Comparison of ENCODE assay signal across 9 mouse cellular contexts in the genomic region with DNA sequence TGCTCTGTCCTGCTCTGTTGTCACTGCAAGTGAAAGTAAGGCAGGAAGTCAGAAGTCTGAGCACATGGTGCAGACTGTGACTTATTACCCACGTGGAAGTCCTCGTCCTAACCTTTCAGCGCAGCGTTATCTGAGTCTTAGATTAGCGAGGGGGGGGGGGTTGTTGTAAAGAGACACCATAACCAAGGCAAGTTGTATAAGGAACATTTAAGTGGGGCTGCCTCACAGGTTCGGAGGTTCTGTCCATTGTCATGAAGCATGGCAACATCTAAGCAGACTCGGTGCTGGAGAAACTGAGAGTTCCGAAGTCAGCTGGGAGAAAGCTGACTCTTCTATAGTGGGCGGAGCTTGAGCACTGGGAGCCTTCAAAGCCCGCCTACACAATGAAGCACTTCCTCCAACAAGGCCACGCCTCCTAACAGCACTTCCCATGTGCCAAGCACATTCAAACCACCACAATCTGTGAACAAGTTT. TPM values are rescaled to one million over a fixed set of nuclear protein-coding genes. Genes with fewer than 3 reads are reported as not detected.
A peak's percentile ranks its signal among the peaks of the same experiment; 100 is the strongest.
DNase-seq lines count a peak whose midpoint lies in the region; ATAC-seq and TF ChIP-seq lines count a peak whose summit lies in the region.
"Had no signal": no experiment of that assay in that cellular context is flagged by ENCODE, and none has a peak within 500 bp of the region (broad histone marks: within the 10 kb centered on the region; RNA-seq: fewer than 3 reads in every experiment).

No protein-coding gene starts in this region.

- no peak overlapping the region for H3K9ac ChIP-seq in hindbrain, embryonic 15.5 days
- H3K9ac ChIP-seq in hindbrain, postnatal 0 days (replicated peaks; ENCODE audit: low read length), result no peak overlapping the region

- H3K27me3 ChIP-seq in hindbrain, embryonic 15.5 days, result no peaks in the 10 kb centered on the region
- H3K27me3 ChIP-seq in hindbrain, postnatal 0 days (ENCODE audit: insufficient read depth, low read length), result no peaks in the 10 kb centered on the region
- no peaks in the 10 kb centered on the region for H3K27me3 ChIP-seq in G1E (ENCODE audit: insufficient read depth, low read length)
- H3K27me3 ChIP-seq in thymus, adult 2 months (ENCODE audit: control insufficient read depth, insufficient read depth, low read length), result no peaks in the 10 kb centered on the region

- H3K9me3 ChIP-seq in hindbrain, embryonic 15.5 days, result no peaks in the 10 kb centered on the region
- H3K9me3 ChIP-seq in hindbrain, postnatal 0 days (ENCODE audit: low read length), result no peaks in the 10 kb centered on the region
- H3K9me3 ChIP-seq in G1E (replicated peaks), result no peaks in the 10 kb centered on the region

- no peak for DNase-seq in hindbrain, postnatal 0 days (ENCODE audit: low spot score)
- no peak for DNase-seq in G1E (ENCODE audit: low spot score)
- DNase-seq in layer of hippocampus, adult 8-10 months (ENCODE audit: low spot score in 2 of 2), result no peak
- no peak for DNase-seq in thymus, adult 2 months
- DNase-seq in right cerebral cortex, postnatal 25 days, result no peak
- DNase-seq: cerebellum, postnatal 36 days had no signal

- no peak for TF ChIP-seq POLR2A in thymus, adult 2 months (IDR thresholded peaks at IDR 0.05; ENCODE audit: control insufficient read depth, extremely low read depth, insufficient read depth, low read length, poor library complexity)

- no peak for TF ChIP-seq CTCF in hindbrain, postnatal 0 days (IDR thresholded peaks at IDR 0.05; ENCODE audit: low read depth)
- TF ChIP-seq CTCF in G1E (IDR thresholded peaks at IDR 0.05; ENCODE audit: low read depth, low read length), result no peak
- TF ChIP-seq CTCF in thymus, adult 2 months (IDR thresholded peaks at IDR 0.05; ENCODE audit: borderline replicate concordance, control insufficient read depth, extremely low read depth, insufficient read depth, low read length, poor library complexity), result no peak

- peak overlapping the region; percentile 17 for H3K4me2 ChIP-seq in hindbrain, embryonic 15.5 days
- H3K4me2 ChIP-seq in hindbrain, postnatal 0 days (ENCODE audit: low read depth, low read length), result no peak overlapping the region

- no peak for ATAC-seq in hindbrain, embryonic 15.5 days (ENCODE audit: low FRiP score, low read depth)
- no peak for ATAC-seq in hindbrain, postnatal 0 days
- peak; percentile 49 for ATAC-seq in G1E (ENCODE audit: extremely low read depth, insufficient number of reproducible peaks, low FRiP score, poor library complexity, severe bottlenecking)
- ATAC-seq in granulocyte monocyte progenitor cell, adult 5-6 weeks (replicated peaks; ENCODE audit: poor library complexity, severe bottlenecking), result peak; percentile 64
- peak; percentile 50 for ATAC-seq in megakaryocyte progenitor cell, adult 5-6 weeks (replicated peaks; ENCODE audit: poor library complexity)

- WGBS in hindbrain, embryonic 15.5 days, result 50% methylated on average over 11 of the region's 11 CpGs
- 51% methylated on average over 11 of the region's 11 CpGs for WGBS in hindbrain, postnatal 0 days
- WGBS in thymus, adult 2 months, result 75% methylated on average over 11 of the region's 11 CpGs

- H3K27ac ChIP-seq in hindbrain, embryonic 15.5 days (replicated peaks), result no peak overlapping the region
- no peak overlapping the region for H3K27ac ChIP-seq in hindbrain, postnatal 0 days
- no peak overlapping the region for H3K27ac ChIP-seq in thymus, adult 2 months (ENCODE audit: control insufficient read depth, insufficient read depth, low read length)

- H3K36me3 ChIP-seq in hindbrain, embryonic 15.5 days, result no peaks in the 10 kb centered on the region
- no peaks in the 10 kb centered on the region for H3K36me3 ChIP-seq in hindbrain, postnatal 0 days (ENCODE audit: insufficient read depth, low read length)
- H3K36me3 ChIP-seq in G1E (replicated peaks), result no peaks in the 10 kb centered on the region
- H3K36me3 ChIP-seq in thymus, adult 2 months (ENCODE audit: control insufficient read depth, insufficient read depth, low read length), result no peaks in the 10 kb centered on the region

- no peaks in the 10 kb centered on the region for H3K4me1 ChIP-seq in hindbrain, embryonic 15.5 days (replicated peaks)
- no peaks in the 10 kb centered on the region for H3K4me1 ChIP-seq in hindbrain, postnatal 0 days (ENCODE audit: insufficient read depth, low read length)
- H3K4me1 ChIP-seq in G1E (ENCODE audit: insufficient read depth, low read depth, low read length), result peaks cover 26% of the 10 kb centered on the region
- 0 out of 2 replicates have a peak, but pooled peaks cover 7% of the 10 kb centered on the region for H3K4me1 ChIP-seq in thymus, adult 2 months (replicated peaks; ENCODE audit: control insufficient read depth, insufficient read depth, low read length)

- H3K4me3 ChIP-seq in hindbrain, embryonic 15.5 days, result no peak overlapping the region
- H3K4me3 ChIP-seq in hindbrain, postnatal 0 days (ENCODE audit: low read length), result no peak overlapping the region
- H3K4me3 ChIP-seq in G1E (ENCODE audit: low read depth, low read length), result peak overlapping the region; percentile 49; the same call in 1 of the 2 replicates
- H3K4me3 ChIP-seq in thymus, adult 2 months (ENCODE audit: control insufficient read depth, insufficient read depth, low read length), result no peak overlapping the region

RNA-seq across cellular contexts. Expression of a gene that starts 8.9 kb away (rescaled TPM):
- polyA plus RNA-seq in hindbrain, embryonic 15.5 days (2015; fragmentation: Nextera tagmentation; extraction: Ambion mirVana), result 105 and 112 TPM in 2 replicates
- 158 and 199 TPM in 2 replicates for total RNA-seq in hindbrain, postnatal 0 days (2014; rRNA removed)
- 104 and 122 TPM in 2 replicates for polyA plus RNA-seq in hindbrain, postnatal 0 days (2015; fragmentation: Nextera tagmentation; extraction: Ambion mirVana)
- total RNA-seq in G1E (2014; fragmentation: Nextera tagmentation), result 35.8 and 39.3 TPM in 2 replicates
- 51.6 and 58.3 TPM in 2 replicates for total RNA-seq in G1E (2017)
- 6.0 and 12.2 TPM in 2 replicates for polyA plus RNA-seq in G1E (2012)
- total RNA-seq in granulocyte monocyte progenitor cell, adult 5-6 weeks (2014; fragmentation: Nextera tagmentation), result 84.9 and 94.5 TPM in 2 replicates
- total RNA-seq in granulocyte monocyte progenitor cell, adult 5-6 weeks (2017), result 81.2 and 93.9 TPM in 2 replicates
- 51.5 and 73.0 TPM in 2 replicates for total RNA-seq in megakaryocyte progenitor cell, adult 5-6 weeks (2015)
- 78.3 and 79.2 TPM in 2 replicates for total RNA-seq in megakaryocyte progenitor cell, adult 5-6 weeks (2017)
- 100 to 1,000 TPM; 162 to 175 (median 163) TPM for total RNA-seq in layer of hippocampus, adult 8-10 months (2022)
- 52.2 and 52.9 TPM in 2 replicates for polyA plus RNA-seq in thymus, adult 2 months (2012; rRNA removed)

RNA-seq across cellular contexts. Expression of a gene that starts 12.3 kb away (rescaled TPM):
- polyA plus RNA-seq in hindbrain, embryonic 15.5 days (2015; fragmentation: Nextera tagmentation; extraction: Ambion mirVana), result 52.9 and 55.4 TPM in 2 replicates
- total RNA-seq in hindbrain, postnatal 0 days (2014; rRNA removed), result 15.8 and 21.9 TPM in 2 replicates
- 44.4 and 45.0 TPM in 2 replicates for polyA plus RNA-seq in hindbrain, postnatal 0 days (2015; fragmentation: Nextera tagmentation; extraction: Ambion mirVana)
- total RNA-seq in G1E (2014; fragmentation: Nextera tagmentation), result 107 and 136 TPM in 2 replicates
- 260 and 297 TPM in 2 replicates for total RNA-seq in G1E (2017)
- polyA plus RNA-seq in G1E (2012), result 4.6 and 6.3 TPM in 2 replicates
- 118 and 134 TPM in 2 replicates for total RNA-seq in granulocyte monocyte progenitor cell, adult 5-6 weeks (2014; fragmentation: Nextera tagmentation)
- 194 and 208 TPM in 2 replicates for total RNA-seq in granulocyte monocyte progenitor cell, adult 5-6 weeks (2017)
- 178 and 189 TPM in 2 replicates for total RNA-seq in megakaryocyte progenitor cell, adult 5-6 weeks (2015)
- total RNA-seq in megakaryocyte progenitor cell, adult 5-6 weeks (2017), result 192 and 193 TPM in 2 replicates
- total RNA-seq in layer of hippocampus, adult 8-10 months (2022), result 10 to 100 TPM; 16.8 to 20.9 (median 18.7) TPM
- polyA plus RNA-seq in thymus, adult 2 months (2012; rRNA removed), result 12.3 and 12.9 TPM in 2 replicates

Comparison
In these comparisons a context has a peak if more than half of its experiments do, and no peak if none do; other contexts are left out.
1. ATAC-seq: peak in G1E (single experiment), granulocyte monocyte progenitor cell, adult 5-6 weeks (single experiment) and megakaryocyte progenitor cell, adult 5-6 weeks (single experiment); none in hindbrain, embryonic 15.5 days (single experiment) and hindbrain, postnatal 0 days (single experiment).